ENCODE assay signal across 20 mouse cellular contexts in the genomic region with DNA sequence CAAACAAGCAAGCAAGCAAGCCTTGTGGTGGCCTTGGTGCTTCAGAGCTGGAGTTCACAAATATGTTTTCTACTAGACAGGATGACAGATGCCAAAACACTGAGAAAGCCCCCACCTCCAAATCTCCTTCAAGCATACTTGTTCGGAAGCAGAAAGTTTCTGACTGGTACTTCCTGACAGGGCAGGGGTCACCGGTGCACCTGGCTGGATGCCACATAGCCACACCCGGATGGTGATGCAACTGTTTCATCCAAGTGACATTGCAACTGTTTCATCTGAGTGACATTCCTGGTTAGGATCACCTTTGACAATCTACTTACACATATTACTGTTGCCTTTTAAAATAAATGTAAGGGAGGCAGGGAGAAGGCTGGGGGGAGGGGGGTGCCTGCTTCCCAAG. TPM values are rescaled to one million over a fixed set of nuclear protein-coding genes. Genes with fewer than 3 reads are reported as not detected.
"Had no signal": no experiment of that assay in that cellular context is flagged by ENCODE, and none has a peak within 500 bp of the region (broad histone marks: within the 10 kb centered on the region; RNA-seq: fewer than 3 reads in every experiment).

No protein-coding gene starts in this region.

- H3K4me2 ChIP-seq: liver, embryonic 15.5 days; lung, embryonic 14.5 days; neural tube, embryonic 13.5 days had no signal

- DNase-seq: kidney, adult 8-10 months; left cerebral cortex, postnatal 4 days; lung, embryonic 14.5 days; lung, postnatal 10 days; lung, postnatal 4 days; midbrain, embryonic 14.5 days; retina, postnatal 1 day; thymus, adult 18-20 months; thymus, postnatal 14 days had no signal

- H3K4me3 ChIP-seq: layer of hippocampus, adult 2 months; liver, embryonic 15.5 days; midbrain, embryonic 10.5 days; neural tube, embryonic 13.5 days had no signal

- H3K9me3 ChIP-seq: liver, embryonic 15.5 days; midbrain, embryonic 10.5 days; neural tube, embryonic 13.5 days had no signal

- H3K36me3 ChIP-seq: liver, embryonic 15.5 days; midbrain, embryonic 10.5 days; neural tube, embryonic 13.5 days had no signal

- H3K27ac ChIP-seq: kidney, postnatal 0 days; layer of hippocampus, adult 2 months; liver, embryonic 15.5 days; midbrain, embryonic 10.5 days; neural tube, embryonic 13.5 days had no signal

- ATAC-seq: hindbrain, embryonic 16.5 days; inflammation-experienced regulatory T-cells, adult 6 months had no signal

- H3K9ac ChIP-seq: liver, embryonic 15.5 days; lung, embryonic 14.5 days; neural tube, embryonic 13.5 days had no signal

RNA-seq across cellular contexts. Expression of gene Enpp7, which starts 9.2 kb away (rescaled TPM):
- total RNA-seq: layer of hippocampus, adult 2 months; layer of hippocampus, postnatal 10 days; left cerebral cortex, postnatal 10 days; left cerebral cortex, postnatal 4 days; megakaryocyte, adult 5-6 weeks had no signal
- polyA plus RNA-seq: hindbrain, embryonic 16.5 days; inflammation-experienced regulatory T-cells, adult 6 months; kidney, postnatal 0 days; liver, embryonic 15.5 days; lung, embryonic 14.5 days; midbrain, embryonic 10.5 days; midbrain, embryonic 14.5 days; neural tube, embryonic 13.5 days; stomach, embryonic 16.5 days had no signal
